ENCODE assay signal across 8 mouse cellular contexts in the genomic region with DNA sequence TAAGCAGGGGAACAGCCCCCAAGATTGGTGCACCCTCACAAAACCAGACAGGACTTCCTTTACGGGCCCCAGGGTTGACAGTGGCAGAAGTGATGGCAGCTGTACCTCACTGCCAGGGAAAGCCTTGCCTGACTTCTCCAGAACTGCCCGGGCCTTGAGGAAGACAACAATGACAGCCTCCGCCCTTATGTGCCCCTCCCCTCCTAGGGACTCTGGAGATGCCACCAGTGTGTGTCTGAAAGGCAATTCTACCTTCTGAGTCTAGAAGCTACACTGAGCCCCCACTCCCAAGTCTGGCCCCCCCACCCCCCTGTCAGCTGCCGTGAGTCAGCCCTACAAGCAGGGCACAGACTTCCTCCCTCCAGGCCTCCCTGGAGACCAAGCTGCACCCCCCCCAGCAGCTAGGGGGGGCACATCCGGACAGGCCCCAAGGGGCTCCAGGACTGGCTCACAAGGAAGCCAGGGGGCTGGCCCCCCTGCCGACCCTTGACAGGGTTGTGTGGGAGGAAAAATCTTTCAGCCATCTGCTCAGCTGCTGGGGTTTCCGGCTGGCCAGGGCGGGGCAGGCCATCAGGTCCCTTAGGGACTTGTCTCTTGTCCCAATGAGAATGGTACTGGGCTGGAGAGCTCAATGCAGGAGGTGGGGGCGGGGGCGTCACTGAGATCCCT. TPM values are rescaled to one million over a fixed set of nuclear protein-coding genes. Genes with fewer than 3 reads are reported as not detected.
DNase-seq lines count a peak whose midpoint lies in the region; ATAC-seq and TF ChIP-seq lines count a peak whose summit lies in the region.

No protein-coding gene starts in this region.

- DNase-seq in adrenal gland, adult 8-10 months: peak; percentile 78
- peak; percentile 91 for DNase-seq in kidney, postnatal 10 days
- peak; percentile 81 to 92 for DNase-seq in lung, postnatal 4 days
- DNase-seq in thymus, adult 18-20 months: peak; percentile 56 to 76
- DNase-seq in left cerebral cortex, postnatal 25 days (ENCODE audit: low spot score in 2 of 2): no peak
- DNase-seq in left cerebral cortex, adult 11 months (ENCODE audit: low spot score): no peak

- intact Hi-C loops in left cerebral cortex, postnatal 25 days (cut with DNase I): no loop called here

- H3ac ChIP-seq in C2C12 (ENCODE audit: control insufficient read depth, insufficient read length, low read depth): peak overlapping the region; percentile 50

- WGBS in heart, embryonic 13.5 days: 33% methylated on average over 10 of the region's 10 CpGs

- peak overlapping the region; percentile 69 for H3K9ac ChIP-seq in heart, embryonic 13.5 days

- H3K27me3 ChIP-seq in C2C12 (ENCODE audit: control insufficient read depth, insufficient read depth, insufficient read length): no peaks in the 10 kb centered on the region
- H3K27me3 ChIP-seq in heart, embryonic 13.5 days (replicated peaks): peaks cover 13% of the 10 kb centered on the region

- peak overlapping the region; percentile 79 for H3K4me3 ChIP-seq in C2C12 (ENCODE audit: insufficient read depth, poor library complexity, severe bottlenecking)
- H3K4me3 ChIP-seq in heart, embryonic 13.5 days: peak overlapping the region; percentile 90

- H3K36me3 ChIP-seq in C2C12 (ENCODE audit: control insufficient read depth, insufficient read depth): peaks cover 34% of the 10 kb centered on the region
- H3K36me3 ChIP-seq in heart, embryonic 13.5 days: peaks cover 5% of the 10 kb centered on the region; the same call in 1 of the 2 replicates

- ATAC-seq in heart, embryonic 13.5 days (ENCODE audit: extremely low read depth, insufficient number of reproducible peaks, low FRiP score, low TSS enrichment): no peak

- peaks cover 73% of the 10 kb centered on the region for H3K4me1 ChIP-seq in heart, embryonic 13.5 days

- H3K27ac ChIP-seq in heart, embryonic 13.5 days (replicated peaks): peak overlapping the region; percentile 91

- H3K79me3 ChIP-seq in C2C12 (ENCODE audit: low read depth): peaks cover 65% of the 10 kb centered on the region

- H3K4me2 ChIP-seq in heart, embryonic 13.5 days: peak overlapping the region; percentile 98

- peaks cover 79% of the 10 kb centered on the region for H3K79me2 ChIP-seq in C2C12 (ENCODE audit: control insufficient read depth, insufficient read depth)

- no peaks in the 10 kb centered on the region for H3K9me3 ChIP-seq in heart, embryonic 13.5 days

- no peak for TF ChIP-seq CTCF in C2C12 (IDR thresholded peaks at IDR 0.05; ENCODE audit: control insufficient read depth, insufficient read depth, insufficient read length)

TF ChIP-seq in C2C12, 6 proteins besides CTCF, POLR2A, EP300 and RAD21:
- no peak for TF ChIP-seq USF1 (IDR thresholded peaks at IDR 0.05; ENCODE audit: low read depth)
- no peak for TF ChIP-seq CEBPB (IDR thresholded peaks at IDR 0.05; ENCODE audit: low read depth)
- no peak for TF ChIP-seq MYOD1 (IDR thresholded peaks at IDR 0.05; ENCODE audit: control insufficient read depth, insufficient read length, low read depth)
- no peak for TF ChIP-seq MYOG (IDR thresholded peaks at IDR 0.05; ENCODE audit: control insufficient read depth, extremely low read depth, insufficient read length)
- TF ChIP-seq FOSL1 (IDR thresholded peaks at IDR 0.05; ENCODE audit: insufficient read depth, low read length, poor library complexity, severe bottlenecking): no peak
- no peak for TF ChIP-seq MAX (IDR thresholded peaks at IDR 0.05)

RNA-seq across cellular contexts. Expression of a gene that starts 3.7 kb away (rescaled TPM):
- polyA plus RNA-seq in C2C12 (2012; fragmentation: generic; extraction: Trizol): 46.2 TPM
- total RNA-seq in adrenal gland, adult 8-10 months (2022): 10 to 100 TPM; 34.5 to 37.3 (median 36.0) TPM
- polyA plus RNA-seq in heart, embryonic 13.5 days (2015; fragmentation: Nextera tagmentation; extraction: Ambion mirVana): 13.3 and 14.7 TPM in 2 replicates
- total RNA-seq in left cerebral cortex, postnatal 25 days (2021): 10 to 100 TPM; 21.6 to 22.1 TPM

RNA-seq across cellular contexts. Expression of a gene that starts 15.1 kb away (rescaled TPM):
- polyA plus RNA-seq in C2C12 (2012; fragmentation: generic; extraction: Trizol): 12.9 TPM
- total RNA-seq in adrenal gland, adult 8-10 months (2022): 1 to 10 TPM; 6.3 to 9.5 (median 7.5) TPM
- polyA plus RNA-seq in heart, embryonic 13.5 days (2015; fragmentation: Nextera tagmentation; extraction: Ambion mirVana): 14.9 and 17.2 TPM in 2 replicates
- total RNA-seq in left cerebral cortex, postnatal 25 days (2021): 10 to 100 TPM in 1 of 2 experiments, 1 to 10 TPM in 1; 7.4 to 11.2 TPM

Comparison
In these comparisons a context has a peak if more than half of its experiments do, and no peak if none do; other contexts are left out.
1. DNase-seq: peak in adrenal gland, adult 8-10 months (single experiment), kidney, postnatal 10 days (single experiment), lung, postnatal 4 days (2 of 2) and thymus, adult 18-20 months (2 of 2); none in left cerebral cortex, postnatal 25 days (0 of 2) and left cerebral cortex, adult 11 months (single experiment).